Mouse (Mus musculus): ENCODE data around the gene Olfr350. TPM values are rescaled to one million over a fixed set of nuclear protein-coding genes. Genes with fewer than 3 reads are reported as not detected.

Olfr350 gene
- polyA plus RNA-seq (2014; fragmentation: Nextera tagmentation; extraction: Ambion mirVana), result not detected in 2 replicates

DNA sequence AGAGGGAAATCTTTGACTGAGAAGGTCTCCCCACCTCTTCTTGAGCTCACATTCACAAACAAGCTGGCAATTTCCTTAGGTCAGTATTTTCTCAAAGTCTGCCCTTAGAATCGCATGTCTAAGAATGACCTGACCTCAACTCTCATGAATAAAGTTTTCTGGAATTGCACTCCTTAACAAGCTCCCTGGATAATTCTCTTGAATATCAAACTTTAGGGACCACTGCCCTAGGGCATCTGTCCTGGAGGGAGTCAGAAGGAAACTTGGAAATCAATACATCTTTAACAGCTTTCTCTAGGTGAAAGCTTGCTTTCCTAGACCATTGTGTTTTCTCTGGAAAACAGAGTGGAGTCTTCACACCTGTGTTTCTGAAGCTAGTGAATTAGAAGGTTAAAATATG lies at the start of gene Olfr350:
Gene Olfr350 (plus strand): TSS at position 301 of the 400 bp plus-strand sequence.
- DNase-seq (no peak), ATAC-seq (ENCODE audit: insufficient read depth) (no peak)
- H3K9ac ChIP-seq, result no peak within 1 kb of the TSS
- no peaks in the 10 kb centered on the region; the same call in 1 of the 2 replicates for H3K9me3 ChIP-seq (ENCODE audit: low read depth, low read length)
- H3K4me1 ChIP-seq (ENCODE audit: insufficient read depth), result no peaks in the 10 kb centered on the region
- WGBS, result 83% methylated on average over 1 of the region's 1 CpGs
- H3K4me3 ChIP-seq (ENCODE audit: low read depth, low read length), result no peak within 1 kb of the TSS
- no peaks in the 10 kb centered on the region for H3K27me3 ChIP-seq (ENCODE audit: insufficient read depth, low read length)
- no peaks in the 10 kb centered on the region for H3K36me3 ChIP-seq (ENCODE audit: insufficient read depth)
- H3K27ac ChIP-seq (ENCODE audit: low read depth), result no peak within 1 kb of the TSS
- TF ChIP-seq CTCF (IDR thresholded peaks at IDR 0.05; ENCODE audit: low read depth), result no peak
- H3K4me2 ChIP-seq, result no peak within 1 kb of the TSS

DNA sequence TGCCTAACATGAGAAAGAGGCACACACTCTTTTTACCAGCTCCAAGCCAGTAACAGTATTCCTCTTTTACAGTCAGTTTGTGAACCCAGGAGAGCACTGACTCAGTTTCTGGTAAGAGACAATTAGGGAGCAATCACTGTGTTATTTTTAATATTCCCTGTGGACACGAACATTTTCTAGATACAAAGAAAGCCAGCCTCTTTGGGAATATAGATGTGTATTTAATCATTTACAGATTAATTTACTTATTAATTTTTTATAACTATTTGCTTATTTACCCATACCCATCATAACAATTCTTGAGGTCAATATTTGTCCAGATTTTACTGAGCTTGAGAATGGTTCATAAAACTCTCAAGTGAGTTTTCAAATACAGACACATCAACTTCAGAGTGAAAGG lies 29.2 kb upstream of the Olfr350 start, which contains the start of gene Olfr3:
Gene Olfr3 (minus strand): TSS at position 101 of the 400 bp plus-strand sequence.
- H3K9ac ChIP-seq, result no peak within 1 kb of the TSS
- DNase-seq (no peak), ATAC-seq (ENCODE audit: insufficient read depth) (no peak)
- no peaks in the 10 kb centered on the region for H3K4me1 ChIP-seq (ENCODE audit: insufficient read depth)
- no peak within 1 kb of the TSS for H3K4me3 ChIP-seq (ENCODE audit: low read depth, low read length)
- 71% methylated on average over 1 of the region's 1 CpGs for WGBS
- H3K27me3 ChIP-seq (ENCODE audit: insufficient read depth, low read length), result no peaks in the 10 kb centered on the region
- no peaks in the 10 kb centered on the region for H3K36me3 ChIP-seq (ENCODE audit: insufficient read depth)
- no peak within 1 kb of the TSS for H3K27ac ChIP-seq (ENCODE audit: low read depth)
- no peaks in the 10 kb centered on the region; the same call in 1 of the 2 replicates for H3K9me3 ChIP-seq (ENCODE audit: low read depth, low read length)
- no peak for TF ChIP-seq CTCF (IDR thresholded peaks at IDR 0.05; ENCODE audit: low read depth)
- no peak within 1 kb of the TSS for H3K4me2 ChIP-seq

DNA sequence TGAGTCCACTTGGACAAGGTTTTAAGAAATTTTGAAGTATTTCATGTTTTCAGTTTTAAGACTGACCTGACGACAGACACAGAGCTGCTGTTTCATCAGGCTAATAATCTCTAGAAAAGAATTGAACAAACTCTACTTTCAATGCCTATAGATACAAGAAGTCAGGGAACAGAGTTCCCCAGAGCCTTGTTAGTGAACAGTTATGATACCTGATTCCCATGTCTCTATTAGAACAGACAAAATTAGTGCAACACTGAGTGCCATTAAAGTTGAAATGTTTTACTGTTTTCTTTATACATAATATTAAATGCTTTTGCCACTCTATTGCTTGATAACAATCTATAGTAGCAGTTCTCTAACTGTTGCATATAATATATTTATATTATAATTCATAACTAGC lies 16.4 kb downstream of the Olfr350 start, which contains the start of gene Olfr351:
Gene Olfr351 (minus strand): TSS at position 101 of the 400 bp plus-strand sequence.
- H3K36me3 ChIP-seq (ENCODE audit: insufficient read depth), result no peaks in the 10 kb centered on the region
- no peak for DNase-seq
- 71% methylated on average over 1 of the region's 1 CpGs for whole genome bisulfite sequencing

DNA sequence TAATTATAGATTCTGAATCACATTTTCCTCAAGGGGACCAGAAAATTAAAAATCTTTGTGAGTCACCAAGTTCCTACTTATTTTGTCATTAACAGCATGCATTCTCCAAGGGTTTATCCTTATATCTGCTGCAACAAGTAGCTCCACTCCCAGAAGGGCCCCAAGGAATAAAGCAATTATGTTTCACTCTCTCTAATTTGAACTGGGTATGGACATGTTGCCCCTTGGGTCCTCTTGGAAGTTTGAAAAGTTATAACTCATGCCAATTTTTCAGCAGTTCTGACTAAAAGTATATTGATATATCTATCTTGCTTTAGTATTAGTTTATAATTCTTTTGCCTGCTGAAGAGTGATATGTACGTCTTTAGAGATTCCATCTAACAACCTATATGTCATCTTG lies 22.1 kb downstream of the Olfr350 start, which contains the start of gene Olfr352:
Gene Olfr352 (plus strand): TSS at position 301 of the 400 bp plus-strand sequence.
- H3K4me2 ChIP-seq, result no peak within 1 kb of the TSS
- DNase-seq (no peak), ATAC-seq (ENCODE audit: insufficient read depth) (no peak)
- TF ChIP-seq CTCF (IDR thresholded peaks at IDR 0.05; ENCODE audit: low read depth), result no peak
- H3K4me1 ChIP-seq (ENCODE audit: insufficient read depth), result no peaks in the 10 kb centered on the region
- H3K27ac ChIP-seq (ENCODE audit: low read depth), result no peak within 1 kb of the TSS
- H3K4me3 ChIP-seq (ENCODE audit: low read depth, low read length), result no peak within 1 kb of the TSS
- H3K36me3 ChIP-seq (ENCODE audit: insufficient read depth), result no peaks in the 10 kb centered on the region
- WGBS, result 82% methylated on average over 1 of the region's 1 CpGs
- H3K9me3 ChIP-seq (ENCODE audit: low read depth, low read length), result no peaks in the 10 kb centered on the region
- H3K27me3 ChIP-seq (ENCODE audit: insufficient read depth, low read length), result no peaks in the 10 kb centered on the region
- no peak within 1 kb of the TSS for H3K9ac ChIP-seq

More for the DNA sequence above, 16.4 kb downstream of the Olfr350 start, which contains the start of gene Olfr351:
- no peak within 1 kb of the TSS for H3K4me3 ChIP-seq (ENCODE audit: low read depth, low read length)
- H3K4me1 ChIP-seq (ENCODE audit: insufficient read depth), result no peaks in the 10 kb centered on the region
- TF ChIP-seq CTCF (IDR thresholded peaks at IDR 0.05; ENCODE audit: low read depth), result no peak
- no peak within 1 kb of the TSS for H3K27ac ChIP-seq (ENCODE audit: low read depth)
- no peak within 1 kb of the TSS for H3K4me2 ChIP-seq
- ATAC-seq (ENCODE audit: insufficient read depth), result no peak
- no peaks in the 10 kb centered on the region for H3K27me3 ChIP-seq (ENCODE audit: insufficient read depth, low read length)
- no peak within 1 kb of the TSS for H3K9ac ChIP-seq
- no peaks in the 10 kb centered on the region for H3K9me3 ChIP-seq (ENCODE audit: low read depth, low read length)

DNA sequence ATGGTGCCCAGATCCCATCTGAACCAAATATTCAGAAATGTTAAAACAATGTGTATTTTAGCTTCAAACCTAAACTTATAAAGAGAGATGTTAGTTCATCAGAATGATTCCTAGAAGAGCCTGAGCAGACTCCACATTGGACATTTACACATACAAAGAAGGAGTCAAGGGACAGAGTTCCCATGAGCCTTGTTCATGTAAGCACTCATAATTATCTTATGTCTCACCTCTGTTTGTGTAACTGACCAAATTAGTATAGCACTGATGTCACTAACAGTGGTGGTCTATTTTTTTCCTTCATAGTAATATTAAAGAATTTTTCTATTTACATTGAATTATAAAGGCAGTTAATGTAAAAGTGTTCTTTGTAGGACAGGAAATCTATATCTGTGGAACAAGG lies 46.7 kb downstream of the Olfr350 start, which contains the start of gene Olfr353:
Gene Olfr353 (minus strand): TSS at position 101 of the 400 bp plus-strand sequence.
- H3K36me3 ChIP-seq (ENCODE audit: insufficient read depth), result no peaks in the 10 kb centered on the region
- ATAC-seq (ENCODE audit: insufficient read depth) (no peak), DNase-seq (no peak)
- H3K27ac ChIP-seq (ENCODE audit: low read depth), result no peak within 1 kb of the TSS
- H3K27me3 ChIP-seq (ENCODE audit: insufficient read depth, low read length), result no peaks in the 10 kb centered on the region
- H3K9me3 ChIP-seq (ENCODE audit: low read depth, low read length), result no peaks in the 10 kb centered on the region
- TF ChIP-seq CTCF (IDR thresholded peaks at IDR 0.05; ENCODE audit: low read depth), result no peak
- H3K4me2 ChIP-seq, result no peak within 1 kb of the TSS
- no peak within 1 kb of the TSS for H3K4me3 ChIP-seq (ENCODE audit: low read depth, low read length)
- H3K4me1 ChIP-seq (ENCODE audit: insufficient read depth), result no peaks in the 10 kb centered on the region
- H3K9ac ChIP-seq, result no peak within 1 kb of the TSS

DNA sequence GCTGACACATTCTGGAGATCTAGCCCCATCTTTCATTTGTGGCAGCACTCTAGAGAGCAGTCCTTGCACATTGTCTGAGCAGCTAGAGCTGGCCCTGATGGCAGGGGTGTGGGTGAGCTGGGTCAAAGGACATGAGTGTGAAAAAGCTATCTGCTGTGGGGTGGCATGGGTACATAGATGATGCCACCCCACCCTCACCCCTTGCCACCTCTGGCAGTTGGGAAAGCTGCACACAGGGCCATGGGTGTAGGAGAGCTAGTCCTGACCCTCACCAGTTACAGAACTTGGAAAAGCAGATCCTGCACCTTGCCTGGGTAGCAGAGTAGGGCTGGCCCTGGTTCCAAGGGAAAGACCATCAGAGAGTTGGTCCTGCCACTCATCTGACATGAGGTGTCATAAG lies 51.0 kb downstream of the Olfr350 start:
- no peak overlapping the region for H3K27ac ChIP-seq (ENCODE audit: low read depth)
- H3K4me3 ChIP-seq (ENCODE audit: low read depth, low read length), result no peak overlapping the region
- no peaks in the 10 kb centered on the region for H3K27me3 ChIP-seq (ENCODE audit: insufficient read depth, low read length)
- ATAC-seq (ENCODE audit: insufficient read depth), result no peak
- TF ChIP-seq CTCF (IDR thresholded peaks at IDR 0.05; ENCODE audit: low read depth), result no peak
- H3K9ac ChIP-seq, result no peak overlapping the region
- DNase-seq, result no peak
- no peaks in the 10 kb centered on the region for H3K4me1 ChIP-seq (ENCODE audit: insufficient read depth)
- H3K9me3 ChIP-seq (ENCODE audit: low read depth, low read length), result no peaks in the 10 kb centered on the region
- no peaks in the 10 kb centered on the region for H3K36me3 ChIP-seq (ENCODE audit: insufficient read depth)
- no peak overlapping the region for H3K4me2 ChIP-seq

Other genes with a start within 250 kb of the Olfr350 start
- not detected in 2 replicates for gene Olfr345, start 206.3 kb upstream of the Olfr350 start, polyA plus RNA-seq (2014; fragmentation: Nextera tagmentation; extraction: Ambion mirVana)
- gene Olfr346, start 160.5 kb upstream of the Olfr350 start, polyA plus RNA-seq (2014; fragmentation: Nextera tagmentation; extraction: Ambion mirVana), result not detected in 2 replicates
- gene Olfr347, start 114.4 kb upstream of the Olfr350 start, polyA plus RNA-seq (2014; fragmentation: Nextera tagmentation; extraction: Ambion mirVana), result not detected in 2 replicates
- not detected in 2 replicates for gene Olfr348, start 62.0 kb upstream of the Olfr350 start, polyA plus RNA-seq (2014; fragmentation: Nextera tagmentation; extraction: Ambion mirVana)
- gene Olfr50, start 55.8 kb upstream of the Olfr350 start, polyA plus RNA-seq (2014; fragmentation: Nextera tagmentation; extraction: Ambion mirVana), result not detected in 2 replicates
- not detected in 2 replicates for gene Olfr3, start 29.3 kb upstream of the Olfr350 start, polyA plus RNA-seq (2014; fragmentation: Nextera tagmentation; extraction: Ambion mirVana)
- gene Olfr351, start 16.4 kb downstream of the Olfr350 start, polyA plus RNA-seq (2014; fragmentation: Nextera tagmentation; extraction: Ambion mirVana), result not detected in 2 replicates
- gene Olfr352, start 22.1 kb downstream of the Olfr350 start, polyA plus RNA-seq (2014; fragmentation: Nextera tagmentation; extraction: Ambion mirVana), result not detected in 2 replicates
- not detected in 2 replicates for gene Olfr353, start 46.6 kb downstream of the Olfr350 start, polyA plus RNA-seq (2014; fragmentation: Nextera tagmentation; extraction: Ambion mirVana)
- not detected in 2 replicates for gene Olfr354, start 59.4 kb downstream of the Olfr350 start, polyA plus RNA-seq (2014; fragmentation: Nextera tagmentation; extraction: Ambion mirVana)
- not detected in 2 replicates for gene Olfr355, start 82.6 kb downstream of the Olfr350 start, polyA plus RNA-seq (2014; fragmentation: Nextera tagmentation; extraction: Ambion mirVana)
- gene Olfr356, start 90.8 kb downstream of the Olfr350 start, polyA plus RNA-seq (2014; fragmentation: Nextera tagmentation; extraction: Ambion mirVana), result not detected in 2 replicates
- gene Olfr357, start 147.5 kb downstream of the Olfr350 start, polyA plus RNA-seq (2014; fragmentation: Nextera tagmentation; extraction: Ambion mirVana), result not detected in 2 replicates
- gene Olfr358, start 163.0 kb downstream of the Olfr350 start, polyA plus RNA-seq (2014; fragmentation: Nextera tagmentation; extraction: Ambion mirVana), result not detected in 2 replicates
- gene Olfr360, start 219.4 kb downstream of the Olfr350 start, polyA plus RNA-seq (2014; fragmentation: Nextera tagmentation; extraction: Ambion mirVana), result not detected in 2 replicates
- not detected in 2 replicates for gene Olfr361, start 243.0 kb downstream of the Olfr350 start, polyA plus RNA-seq (2014; fragmentation: Nextera tagmentation; extraction: Ambion mirVana)